Comparison of ENCODE assay signal across 8 mouse cellular contexts in the genomic region with DNA sequence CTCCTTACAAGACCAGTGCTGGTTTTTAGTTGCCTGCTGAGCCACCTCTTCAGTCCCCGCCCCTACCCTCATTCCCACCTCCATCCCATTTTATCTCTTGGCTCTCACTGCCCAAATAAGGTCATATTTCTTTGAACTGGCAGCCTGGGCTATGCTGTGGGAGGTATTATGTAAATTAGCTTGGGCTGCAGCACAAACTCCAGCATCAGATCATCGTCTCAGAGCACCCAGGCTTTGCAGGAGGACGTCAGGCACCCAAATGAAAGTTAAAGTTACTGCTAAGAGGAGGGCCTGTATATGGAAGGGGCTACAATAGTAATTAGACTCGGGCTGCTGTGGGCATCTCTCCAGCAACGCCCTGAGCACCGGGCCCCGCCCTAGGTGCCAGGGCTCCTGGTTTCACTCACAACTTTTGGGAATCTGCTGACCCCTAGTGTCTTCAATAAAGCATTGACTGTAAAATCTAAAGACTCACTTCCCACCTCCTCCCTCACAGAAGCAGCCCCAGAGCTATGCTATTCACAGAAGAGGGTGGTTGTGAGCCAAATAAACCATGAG.
DNase-seq lines count a peak whose midpoint lies in the region; ATAC-seq and TF ChIP-seq lines count a peak whose summit lies in the region.

No protein-coding gene starts in this region.

- WGBS in forebrain, embryonic 11.5 days: 4% methylated on average over 7 of the region's 7 CpGs
- 6% methylated on average over 7 of the region's 7 CpGs for WGBS in heart, embryonic 16.5 days
- WGBS in liver, adult 2 months: 8% methylated on average over 7 of the region's 7 CpGs

- ATAC-seq in forebrain, embryonic 11.5 days (replicated peaks; ENCODE audit: low FRiP score): peak; percentile 77
- peak; percentile 83 for ATAC-seq in heart, embryonic 16.5 days (replicated peaks; ENCODE audit: extremely low read depth, insufficient read depth, low FRiP score)

- no peaks in the 10 kb centered on the region for H3K79me2 ChIP-seq in liver, adult 2 months (ENCODE audit: control insufficient read depth, insufficient read depth, low read length)
- peaks cover 33% of the 10 kb centered on the region for H3K79me2 ChIP-seq in myocyte (ENCODE audit: control insufficient read depth, insufficient read depth)

- peak overlapping the region; percentile 16; the same call in 1 of the 2 replicates for H3K4me3 ChIP-seq in forebrain, embryonic 11.5 days (ENCODE audit: low read depth, low read length)
- peak overlapping the region; percentile 38 for H3K4me3 ChIP-seq in heart, embryonic 16.5 days (ENCODE audit: low read length)
- H3K4me3 ChIP-seq in liver, adult 2 months (ENCODE audit: insufficient read depth, low read depth, low read length): peak overlapping the region; percentile 41
- H3K4me3 ChIP-seq in myocyte: peak overlapping the region; percentile 8

- no peak overlapping the region for H3K9ac ChIP-seq in forebrain, embryonic 11.5 days (ENCODE audit: low read length)
- 0 out of 2 replicates have a peak overlapping the region, but pooled peaks have one; percentile 44 for H3K9ac ChIP-seq in heart, embryonic 16.5 days (ENCODE audit: low read length)
- H3K9ac ChIP-seq in liver, adult 2 months (ENCODE audit: low read depth, low read length): no peak overlapping the region

- no peak overlapping the region for H3ac ChIP-seq in myocyte (ENCODE audit: control insufficient read depth, insufficient read length)

- no peaks in the 10 kb centered on the region for H3K36me3 ChIP-seq in forebrain, embryonic 11.5 days (ENCODE audit: control insufficient read depth, insufficient read depth, low read length)
- H3K36me3 ChIP-seq in heart, embryonic 16.5 days (ENCODE audit: control insufficient read depth, insufficient read depth): no peaks in the 10 kb centered on the region
- H3K36me3 ChIP-seq in liver, adult 2 months (ENCODE audit: control insufficient read depth, insufficient read depth, low read length): no peaks in the 10 kb centered on the region
- no peaks in the 10 kb centered on the region for H3K36me3 ChIP-seq in myocyte (ENCODE audit: control insufficient read depth, insufficient read depth)

- peaks cover 7% of the 10 kb centered on the region; the same call in 1 of the 2 replicates for H3K4me1 ChIP-seq in forebrain, embryonic 11.5 days (replicated peaks; ENCODE audit: control insufficient read depth, insufficient read depth, low read length)
- H3K4me1 ChIP-seq in heart, embryonic 16.5 days (ENCODE audit: control insufficient read depth, insufficient read depth, low read length): peaks cover 8% of the 10 kb centered on the region
- H3K4me1 ChIP-seq in liver, adult 2 months (ENCODE audit: control insufficient read depth, insufficient read depth, low read length): no peaks in the 10 kb centered on the region

- H3K4me2 ChIP-seq in forebrain, embryonic 11.5 days (ENCODE audit: low read depth, low read length, severe bottlenecking): peak overlapping the region; percentile 44; the same call in 1 of the 2 replicates
- peak overlapping the region; percentile 63 for H3K4me2 ChIP-seq in heart, embryonic 16.5 days (ENCODE audit: low read depth, low read length)
- H3K4me2 ChIP-seq in myocyte (ENCODE audit: low read depth): peak overlapping the region; percentile 87

- peak; percentile 62 for TF ChIP-seq CTCF in liver, adult 2 months (IDR thresholded peaks at IDR 0.05; ENCODE audit: low read depth, low read length)

- no peak overlapping the region for H3K27ac ChIP-seq in forebrain, embryonic 11.5 days (ENCODE audit: low read depth, low read length)
- H3K27ac ChIP-seq in heart, embryonic 16.5 days (ENCODE audit: low read length): no peak overlapping the region
- H3K27ac ChIP-seq in liver, adult 2 months (replicated peaks; ENCODE audit: insufficient read depth, low read depth, low read length): no peak overlapping the region

- no peak for TF ChIP-seq POLR2A in liver, adult 2 months (IDR thresholded peaks at IDR 0.05; ENCODE audit: extremely low read depth, insufficient read depth, low read length)
- no peak for TF ChIP-seq POLR2A in myocyte (IDR thresholded peaks at IDR 0.05; ENCODE audit: insufficient read length, low read depth)

- no peaks in the 10 kb centered on the region for H3K27me3 ChIP-seq in forebrain, embryonic 11.5 days (ENCODE audit: control insufficient read depth, insufficient read depth, low read length)
- no peaks in the 10 kb centered on the region for H3K27me3 ChIP-seq in heart, embryonic 16.5 days (ENCODE audit: control insufficient read depth, insufficient read depth, low read length)
- H3K27me3 ChIP-seq in liver, adult 2 months (ENCODE audit: control insufficient read depth, insufficient read depth, low read length): no peaks in the 10 kb centered on the region
- no peaks in the 10 kb centered on the region for H3K27me3 ChIP-seq in myocyte (ENCODE audit: control insufficient read depth, insufficient read depth, insufficient read length)

- H3K9me3 ChIP-seq in forebrain, embryonic 11.5 days (ENCODE audit: control insufficient read depth, low read length): no peaks in the 10 kb centered on the region
- H3K9me3 ChIP-seq in heart, embryonic 16.5 days (replicated peaks; ENCODE audit: control insufficient read depth, low read length): no peaks in the 10 kb centered on the region; the same call in 1 of the 2 replicates

- DNase-seq in ES-CJ7 (ENCODE audit: low read depth, low spot score): peak; percentile 91
- peak; percentile 34 for DNase-seq in c-Kit-positive CD71-positive TER-119-negative erythroid progenitor cells, embryonic 14.5 days (ENCODE audit: low read depth)
- DNase-seq in forebrain, embryonic 11.5 days (ENCODE audit: low spot score): peak; percentile 66
- peak; percentile 83 for DNase-seq in kidney, postnatal 14 days
- DNase-seq in liver, adult 2 months (ENCODE audit: extremely low read depth, low read depth, low spot score): peak; percentile 49
- DNase-seq in thymus, postnatal 14 days: peak; percentile 17

TF ChIP-seq in myocyte, 11 proteins besides CTCF, POLR2A, EP300 and RAD21:
- no peak for TF ChIP-seq TCF12 (IDR thresholded peaks at IDR 0.05; ENCODE audit: insufficient read depth, poor library complexity, severe bottlenecking)
- no peak for TF ChIP-seq CEBPB (IDR thresholded peaks at IDR 0.05; ENCODE audit: insufficient read depth, poor library complexity, severe bottlenecking)
- peak; percentile 97 for TF ChIP-seq SRF (IDR thresholded peaks at IDR 0.05; ENCODE audit: control insufficient read depth, insufficient read length, low read depth)

Comparison
In these comparisons a context has a peak if more than half of its experiments do, and no peak if none do; other contexts are left out.
1. DNase-seq: peak in every context shown above with its lines; median percentile 91 in ES-CJ7; 83 in kidney, postnatal 14 days; 66 in forebrain, embryonic 11.5 days; 49 in liver, adult 2 months; 34 in c-Kit-positive CD71-positive TER-119-negative erythroid progenitor cells, embryonic 14.5 days; 17 in thymus, postnatal 14 days.